Mouse (Mus musculus): Measurements from ENCODE around the gene Cnnm3. TPM values are rescaled to one million over a fixed set of nuclear protein-coding genes. Genes with fewer than 3 reads are reported as not detected.

Cnnm3 gene
- total and polyA plus RNA-seq, 3 experiments, result 4.2 to 9.9 TPM; not detected in 1

- no peak overlapping the region for H3K4me3 ChIP-seq (ENCODE audit: control insufficient read depth in 1 of 2, insufficient read depth in 1 of 2, low read depth in 2 of 2, low read length in 2 of 2)
Measured at GRCm38 (mm10) chr1:36571627-36572026, 60.0 kb downstream of the Cnnm3 start.

GRCm38 (mm10) chr1:36572140-36572700 is 60.6 kb downstream of the Cnnm3 start:
- DNase-seq (ENCODE audit: low read depth, low spot score), result no peak
- Histone ChIP-seq H3K79me2 (ENCODE audit: control insufficient read depth, insufficient read depth, low read length, poor library complexity) (no peaks in the 10 kb centered on the region), H3K9me3 (replicated peaks; ENCODE audit: insufficient read depth, low read length) (no peaks in the 10 kb centered on the region), H3K27me3 (ENCODE audit: control insufficient read depth in 1 of 2, insufficient read depth in 2 of 2, low read length in 2 of 2) (no peaks in the 10 kb centered on the region; a peak in 2 of 4 replicates), H3K9ac (ENCODE audit: control insufficient read depth, low read depth, low read length, poor library complexity, severe bottlenecking) (no peak overlapping the region), H3K4me1 (ENCODE audit: control insufficient read depth in 1 of 2, insufficient read depth in 2 of 2, low read length in 2 of 2) (no peaks in the 10 kb centered on the region), H3K27ac (ENCODE audit: control insufficient read depth, low read depth, low read length) (no peak overlapping the region), H3K4me3 (ENCODE audit: control insufficient read depth in 1 of 2, insufficient read depth in 1 of 2, low read depth in 2 of 2, low read length in 2 of 2) (no peak overlapping the region), H3K36me3 (ENCODE audit: control insufficient read depth in 1 of 2, insufficient read depth in 2 of 2, low read length in 2 of 2) (no peaks in the 10 kb centered on the region)
- no peak for TF ChIP-seq RCOR1 (IDR thresholded peaks at IDR 0.05; ENCODE audit: low read depth, low read length)
- TF ChIP-seq MXI1 (IDR thresholded peaks at IDR 0.05; ENCODE audit: low read depth, low read length), result no peak
- TF ChIP-seq JUND (IDR thresholded peaks at IDR 0.05; ENCODE audit: low read depth, low read length), result no peak
- no peak for TF ChIP-seq POLR2AphosphoS2 (IDR thresholded peaks at IDR 0.05; ENCODE audit: low read length)
- TF ChIP-seq TAL1 (IDR thresholded peaks at IDR 0.05; ENCODE audit: low read length), result no peak
- no peak for TF ChIP-seq SIN3A (IDR thresholded peaks at IDR 0.05; ENCODE audit: low read length)
- TF ChIP-seq TBP (IDR thresholded peaks at IDR 0.05; ENCODE audit: low read depth, low read length), result no peak
- TF ChIP-seq RAD21 (IDR thresholded peaks at IDR 0.05; ENCODE audit: low read depth, low read length), result no peak
- no peak for TF ChIP-seq MYC (IDR thresholded peaks at IDR 0.05; ENCODE audit: low read depth, low read length)
- no peak for TF ChIP-seq GATA1 (IDR thresholded peaks at IDR 0.05; ENCODE audit: low read depth, low read length)
- TF ChIP-seq E2F4 (IDR thresholded peaks at IDR 0.05; ENCODE audit: borderline replicate concordance, low read depth, low read length), result no peak
- no peak for TF ChIP-seq KAT2A (conservative IDR thresholded peaks at IDR 0.05; ENCODE audit: low read depth, low read length)
- TF ChIP-seq ZNF384 (IDR thresholded peaks at IDR 0.05; ENCODE audit: low read depth, low read length), result no peak
- no peak for TF ChIP-seq ZMIZ1 (IDR thresholded peaks at IDR 0.05; ENCODE audit: low read depth, low read length)
- no peak for TF ChIP-seq ZKSCAN1 (IDR thresholded peaks at IDR 0.05; ENCODE audit: low read depth, low read length)
- TF ChIP-seq USF2 (IDR thresholded peaks at IDR 0.05; ENCODE audit: borderline replicate concordance in 1 of 2, insufficient read depth in 1 of 2, low read depth in 1 of 2, low read length in 2 of 2), result no peak
- no peak for TF ChIP-seq MAZ (IDR thresholded peaks at IDR 0.05; ENCODE audit: low read depth, low read length)
- TF ChIP-seq MEF2A (IDR thresholded peaks at IDR 0.05; ENCODE audit: extremely low read depth, insufficient replicate concordance, low read depth, low read length, poor library complexity, severe bottlenecking), result no peak
- no peak for TF ChIP-seq ETS1 (IDR thresholded peaks at IDR 0.05; ENCODE audit: low read depth, low read length)
- TF ChIP-seq MAFK (IDR thresholded peaks at IDR 0.05; ENCODE audit: borderline replicate concordance, low read depth, low read length), result no peak

More at GRCm38 (mm10) chr1:36571627-36572026, 60.0 kb downstream of the Cnnm3 start:
- no peak for DNase-seq (ENCODE audit: low read depth, low spot score)
- no peak overlapping the region for H3K9ac ChIP-seq (ENCODE audit: control insufficient read depth, low read depth, low read length, poor library complexity, severe bottlenecking)
- H3K79me2 ChIP-seq (ENCODE audit: control insufficient read depth, insufficient read depth, low read length, poor library complexity), result no peaks in the 10 kb centered on the region
- H3K4me1 ChIP-seq (ENCODE audit: control insufficient read depth in 1 of 2, insufficient read depth in 2 of 2, low read length in 2 of 2), result no peaks in the 10 kb centered on the region
- no peak for TF ChIP-seq HCFC1 (IDR thresholded peaks at IDR 0.05; ENCODE audit: low read depth, low read length)
- no peak for TF ChIP-seq GATA1 (IDR thresholded peaks at IDR 0.05; ENCODE audit: low read depth, low read length)
- TF ChIP-seq UBTF (IDR thresholded peaks at IDR 0.05; ENCODE audit: borderline replicate concordance, insufficient read depth, low read depth, low read length), result no peak
- no peak for TF ChIP-seq ZNF384 (IDR thresholded peaks at IDR 0.05; ENCODE audit: low read depth, low read length)
- no peak for TF ChIP-seq MYC (IDR thresholded peaks at IDR 0.05; ENCODE audit: low read depth, low read length)
- no peak for TF ChIP-seq ZMIZ1 (IDR thresholded peaks at IDR 0.05; ENCODE audit: low read depth, low read length)
- no peak for TF ChIP-seq RAD21 (IDR thresholded peaks at IDR 0.05; ENCODE audit: low read depth, low read length)
- no peak for TF ChIP-seq USF1 (IDR thresholded peaks at IDR 0.05; ENCODE audit: low read depth, low read length)
- TF ChIP-seq ETS1 (IDR thresholded peaks at IDR 0.05; ENCODE audit: low read depth, low read length), result no peak
- no peak for TF ChIP-seq TCF12 (IDR thresholded peaks at IDR 0.05; ENCODE audit: low read depth, low read length)
- TF ChIP-seq CTCF (IDR thresholded peaks at IDR 0.05 in 2 of 3, conservative IDR thresholded peaks at IDR 0.05 in 1 of 3; ENCODE audit: control insufficient read depth in 1 of 3, insufficient read depth in 1 of 3, low read depth in 2 of 3, low read length in 3 of 3, poor library complexity in 1 of 3, severe bottlenecking in 1 of 3), result no peak
- TF ChIP-seq MXI1 (IDR thresholded peaks at IDR 0.05; ENCODE audit: low read depth, low read length), result no peak
- no peak for TF ChIP-seq GABPA (IDR thresholded peaks at IDR 0.05; ENCODE audit: low read depth, low read length)
- TF ChIP-seq CHD2 (IDR thresholded peaks at IDR 0.05; ENCODE audit: low read length), result no peak
- no peak for TF ChIP-seq ZC3H11A (IDR thresholded peaks at IDR 0.05; ENCODE audit: low read depth, low read length)
- H3K36me3 ChIP-seq (ENCODE audit: control insufficient read depth in 1 of 2, insufficient read depth in 2 of 2, low read length in 2 of 2), result no peaks in the 10 kb centered on the region
- H3K9me3 ChIP-seq (replicated peaks; ENCODE audit: insufficient read depth, low read length), result no peaks in the 10 kb centered on the region
- no peak overlapping the region for H3K27ac ChIP-seq (ENCODE audit: control insufficient read depth, low read depth, low read length)
- H3K27me3 ChIP-seq (ENCODE audit: control insufficient read depth in 1 of 2, insufficient read depth in 2 of 2, low read length in 2 of 2), result no peaks in the 10 kb centered on the region; a peak in 2 of 4 replicates

Data from MEL (cell line).